Mouse (Mus musculus) forelimb bud, embryonic 11.5 days (tissue): ENCODE measurements around the gene Sox8.

Experiments
- DNase-seq: peaks from one replicate; pipeline ENCODE4 v3.0.0-alpha.2; 2012; ENCODE audit warnings: low read depth, low spot score

The Sox8 gene

DNA sequence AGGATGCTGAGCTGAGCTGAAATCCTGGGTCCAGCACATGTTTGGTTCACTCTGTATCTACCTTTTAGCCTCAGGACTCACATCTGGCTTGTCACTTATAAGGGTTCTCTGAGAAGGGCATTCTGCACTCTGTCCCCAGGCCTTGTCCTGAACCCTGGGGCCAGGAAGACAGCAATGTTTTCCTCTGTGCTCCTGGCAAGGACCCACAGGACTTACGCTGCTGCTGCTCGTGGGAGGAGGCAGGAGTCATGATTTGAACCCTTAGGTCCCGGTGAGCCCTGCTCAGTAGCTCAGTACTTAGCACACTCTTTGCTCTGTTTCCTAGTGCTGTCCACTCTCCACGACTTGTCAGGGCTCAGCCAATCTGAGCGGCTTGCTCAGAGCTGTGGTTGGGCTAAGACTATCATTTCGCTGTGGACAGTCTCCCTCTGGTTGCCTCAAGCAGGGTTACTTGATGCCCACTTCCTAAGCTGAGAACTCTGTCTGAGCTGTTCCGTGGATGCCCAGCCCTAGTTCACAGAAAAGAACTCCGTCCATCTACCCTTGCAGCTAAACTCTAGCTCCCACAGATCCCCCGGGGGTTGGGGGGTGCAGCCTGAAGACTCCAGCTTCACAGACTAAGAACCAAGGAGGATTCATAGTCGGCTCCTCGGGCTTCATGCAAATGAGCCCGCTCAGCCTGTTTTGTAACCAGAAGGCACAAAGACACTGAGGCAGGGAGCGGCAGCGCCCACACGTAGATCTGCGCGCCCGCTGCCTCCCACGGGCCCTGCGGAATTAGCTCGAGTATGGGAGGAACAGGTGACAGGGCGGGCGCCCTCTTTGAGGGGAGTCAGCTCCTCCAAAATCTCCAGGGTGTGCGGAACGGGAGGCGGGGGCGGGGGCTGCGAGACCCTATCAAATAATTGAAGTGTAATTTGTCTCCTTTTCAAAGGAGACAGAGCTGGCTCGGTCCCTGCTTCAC is 14.5 kb downstream of the Sox8 start:
- DNase-seq: no peak

DNA sequence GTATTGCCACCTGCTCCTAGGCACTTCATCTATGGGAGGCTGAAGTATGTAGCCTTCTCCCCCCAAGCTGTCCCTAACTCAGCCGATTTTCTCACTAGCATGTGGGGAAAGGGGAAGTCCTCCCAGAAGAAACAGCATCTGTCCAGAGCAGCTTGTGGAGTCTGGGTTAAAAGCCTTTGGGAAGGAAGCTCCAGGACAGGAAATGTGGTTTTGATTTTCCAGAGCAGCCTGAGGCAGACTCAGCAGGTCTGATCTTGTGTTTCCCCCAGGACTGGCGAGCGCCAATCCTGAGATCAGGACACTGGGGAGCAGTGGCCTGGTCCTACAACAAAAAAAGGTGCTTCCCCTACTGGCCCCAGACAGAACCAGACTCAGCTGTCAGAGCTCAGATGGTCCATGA is 15.3 kb downstream of the Sox8 start:
- DNase-seq: peak; percentile 69

DNA sequence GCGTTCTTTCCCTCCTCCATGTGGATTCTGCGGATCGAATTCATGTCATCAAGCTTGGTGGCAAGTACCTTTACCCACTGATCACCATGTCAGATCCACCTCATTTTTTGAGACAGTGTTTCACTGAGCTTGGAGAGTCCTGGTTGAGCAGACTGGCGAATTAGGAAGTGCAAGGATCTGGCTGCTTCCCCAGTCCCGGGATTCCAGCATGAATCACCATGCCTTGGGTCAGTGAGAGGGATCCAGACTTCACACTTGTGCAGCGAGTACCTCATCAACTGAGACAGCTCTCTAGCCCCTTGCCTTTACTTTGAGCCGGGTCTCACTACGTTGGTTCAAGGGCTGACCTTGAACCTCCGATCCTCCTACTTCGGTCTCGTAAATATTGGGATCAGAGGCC is 19.2 kb downstream of the Sox8 start:
- no peak for DNase-seq

DNA sequence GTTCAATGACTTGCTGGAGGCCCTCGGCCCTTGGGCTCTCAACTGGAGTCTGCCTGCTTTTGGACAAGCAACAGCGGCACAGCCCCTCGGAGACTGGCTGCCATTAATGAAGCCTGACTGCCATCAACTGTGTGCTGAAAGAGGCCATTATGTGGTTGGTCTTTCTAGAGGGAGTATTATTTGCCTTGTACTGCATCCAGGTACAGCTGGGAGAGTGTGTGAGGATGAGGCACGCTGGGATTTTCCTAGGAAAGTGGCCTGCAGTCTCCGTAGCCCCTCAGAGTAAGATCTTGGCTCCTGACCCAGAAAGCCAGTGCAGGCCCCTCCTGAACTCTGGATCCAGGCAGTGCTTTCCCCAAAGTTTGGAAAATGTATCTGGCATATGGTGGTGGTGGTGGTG is 20.5 kb downstream of the Sox8 start:
- no peak for DNase-seq

DNA sequence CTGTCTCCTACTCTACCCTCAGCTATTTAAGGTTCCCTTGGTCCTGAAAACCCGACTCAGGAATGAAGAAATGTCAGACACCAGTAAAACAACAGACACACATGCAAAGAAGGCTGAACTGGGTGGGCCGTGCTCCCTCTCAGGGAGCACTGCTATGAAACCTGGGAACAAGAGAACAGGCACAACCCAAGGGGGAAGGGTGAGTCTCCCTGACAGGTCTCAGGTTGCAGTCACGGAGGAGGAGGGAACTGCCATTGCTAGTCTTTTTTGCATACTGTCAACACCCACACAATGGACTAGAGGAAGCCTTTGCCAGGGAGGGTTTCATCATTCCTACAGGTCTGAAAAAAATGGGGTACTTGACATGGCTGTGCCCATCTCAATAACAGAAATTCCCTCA is 23.5 kb downstream of the Sox8 start:
- DNase-seq: no peak

DNA sequence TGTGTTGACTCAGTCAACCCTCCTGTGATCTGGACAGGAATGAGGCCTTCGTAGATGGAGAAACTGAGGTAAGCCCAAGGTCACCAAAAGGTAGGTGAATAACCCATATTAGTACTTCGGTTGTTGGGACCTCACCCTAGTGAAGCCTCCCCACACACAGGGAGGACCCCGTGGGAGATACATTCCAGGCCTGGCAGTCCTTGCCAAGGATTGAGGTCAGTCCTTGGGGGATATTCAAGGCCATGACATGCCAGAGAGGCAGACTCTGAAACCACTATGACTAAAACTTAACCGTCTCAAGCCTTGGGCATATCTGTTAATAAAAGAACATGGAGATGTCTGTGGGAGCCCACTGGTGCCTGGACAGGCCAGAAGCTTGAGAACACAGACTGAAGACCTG is 28.7 kb downstream of the Sox8 start:
- DNase-seq: no peak

DNA sequence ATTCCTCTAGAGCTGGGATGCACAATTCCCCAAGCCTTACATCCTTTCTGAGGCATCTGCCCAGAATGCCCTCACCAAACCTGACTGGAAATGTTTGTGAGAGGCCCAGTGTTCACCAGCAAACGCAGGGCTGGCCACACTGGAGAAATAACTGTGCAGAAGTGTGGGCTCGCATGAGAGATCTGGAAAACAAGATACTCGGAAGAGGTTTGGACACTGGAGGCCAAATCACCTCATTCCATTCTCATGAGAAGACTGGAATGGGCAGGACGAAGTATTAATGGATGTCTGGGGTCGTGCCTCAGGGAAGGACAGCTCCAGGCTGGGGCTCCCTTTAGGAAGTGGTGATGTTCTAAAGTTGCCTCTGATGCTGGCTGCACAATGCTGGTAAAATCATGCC is 29.8 kb downstream of the Sox8 start:
- no peak for DNase-seq

DNA sequence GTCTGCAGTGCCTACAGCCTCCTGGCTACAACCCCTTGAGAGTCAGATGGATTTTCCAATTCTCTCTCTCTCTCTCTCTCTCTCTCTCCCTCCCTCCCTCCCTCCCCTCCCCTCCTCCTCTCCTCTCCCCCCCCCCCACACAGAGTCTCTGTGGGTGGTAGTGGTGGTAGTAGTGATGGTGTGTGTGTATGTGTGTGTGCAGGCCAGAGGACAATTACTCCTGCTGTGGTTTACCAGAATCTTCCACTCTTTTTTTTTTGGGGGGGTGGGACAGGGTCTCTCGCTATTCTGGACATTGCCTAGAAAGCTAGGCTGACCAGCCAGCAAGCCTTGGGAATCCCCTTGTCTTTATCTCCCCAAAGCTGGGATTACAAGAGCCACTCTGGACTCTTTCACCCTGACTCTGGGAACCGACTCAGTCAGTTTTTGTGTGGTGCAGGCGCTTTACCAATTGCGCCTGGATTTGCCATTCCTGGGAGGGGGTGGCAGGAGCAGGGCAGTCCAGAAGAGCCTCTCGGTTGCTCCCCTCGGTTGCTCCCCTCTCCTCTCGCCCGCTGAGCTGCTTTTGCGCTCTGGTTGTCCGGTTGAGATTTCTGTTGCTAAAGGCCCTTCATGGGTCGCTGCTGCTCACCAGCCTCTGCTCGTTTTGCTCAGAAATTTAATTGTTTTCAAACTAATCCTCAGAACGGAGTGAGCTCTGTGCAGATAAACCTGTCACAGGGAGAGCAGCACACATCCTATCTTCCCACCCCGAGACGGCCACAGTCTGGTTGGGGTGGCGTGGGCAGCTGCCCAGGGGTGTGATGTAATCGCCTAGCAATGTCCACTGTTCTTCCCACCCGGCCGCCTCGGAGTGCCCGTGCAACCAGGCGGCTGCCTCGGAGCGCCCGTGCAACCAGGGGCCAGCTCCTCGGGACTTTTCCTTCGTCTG is 31.3 kb downstream of the Sox8 start:
- DNase-seq: no peak

DNA sequence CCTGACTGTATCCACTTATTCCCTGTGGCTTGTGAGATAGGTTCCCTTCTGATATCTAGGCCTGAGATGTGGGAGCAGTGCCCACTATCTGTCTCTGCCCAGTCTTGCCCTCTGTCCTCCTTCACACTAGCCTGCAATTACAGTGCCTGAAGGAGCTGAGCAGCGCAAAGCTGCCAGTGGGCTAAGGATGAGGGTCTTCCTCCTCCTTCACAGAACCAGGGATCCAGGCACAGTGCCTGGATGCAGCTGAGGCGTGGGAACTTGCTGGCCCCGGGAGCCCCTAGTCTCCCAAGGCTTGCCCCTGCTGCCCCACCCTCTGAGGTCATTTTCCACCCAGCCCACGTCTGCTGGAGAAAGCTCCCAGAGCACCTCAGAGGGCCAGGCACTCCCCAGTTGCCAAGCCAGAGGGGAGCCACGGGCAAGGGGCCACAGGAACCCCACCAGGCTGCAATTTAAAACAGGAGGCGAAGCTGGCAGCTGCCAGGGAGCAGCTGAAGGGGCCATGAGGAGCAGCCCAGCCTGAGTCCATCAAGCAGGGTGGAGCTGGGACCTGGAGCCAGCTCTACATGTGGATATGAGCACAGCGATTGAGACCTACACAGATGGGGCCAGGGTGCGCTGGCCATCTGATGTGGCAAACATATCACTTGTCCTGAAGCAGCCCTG is 40.0 kb downstream of the Sox8 start:
- DNase-seq: no peak

DNA sequence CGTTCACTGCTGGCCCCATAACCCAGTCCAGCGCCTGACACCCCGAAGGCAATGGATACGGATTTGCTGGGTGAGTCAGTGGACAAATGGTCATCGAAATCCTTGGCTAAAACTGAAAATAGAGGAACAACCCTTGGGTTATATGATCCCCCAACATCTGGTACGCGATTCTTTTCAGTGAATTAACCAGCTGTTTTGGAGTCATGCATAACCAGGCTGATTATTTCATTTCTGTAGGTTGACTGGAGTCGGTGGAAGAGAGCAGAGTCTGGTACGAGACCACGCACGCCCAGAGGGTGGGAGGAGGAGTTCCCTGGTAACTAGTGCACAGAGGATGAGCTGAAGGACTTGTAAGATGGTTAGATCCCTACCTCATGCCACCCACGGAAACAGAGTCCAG is 48.4 kb downstream of the Sox8 start:
- DNase-seq: no peak

DNA sequence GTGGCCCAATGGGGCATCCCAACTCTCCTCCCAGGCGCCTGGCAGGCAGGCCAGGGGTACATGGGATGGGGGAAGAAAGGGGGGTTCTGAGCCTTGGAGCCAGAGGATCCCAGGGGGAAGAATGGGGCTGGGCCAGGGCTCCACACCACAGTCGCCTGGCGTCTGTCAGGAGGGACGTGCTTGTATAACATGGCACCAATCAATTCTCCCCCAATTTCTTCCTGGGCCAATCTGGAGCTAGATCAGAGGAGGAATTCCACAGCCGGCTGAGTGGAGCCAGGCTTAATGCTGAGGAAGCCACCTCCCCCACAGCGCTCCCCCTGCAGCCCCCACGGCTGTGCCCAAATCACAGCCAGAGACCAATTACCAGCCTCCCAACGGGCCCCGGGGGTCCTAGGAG is 50.0 kb downstream of the Sox8 start:
- peak; percentile 25 for DNase-seq

DNA sequence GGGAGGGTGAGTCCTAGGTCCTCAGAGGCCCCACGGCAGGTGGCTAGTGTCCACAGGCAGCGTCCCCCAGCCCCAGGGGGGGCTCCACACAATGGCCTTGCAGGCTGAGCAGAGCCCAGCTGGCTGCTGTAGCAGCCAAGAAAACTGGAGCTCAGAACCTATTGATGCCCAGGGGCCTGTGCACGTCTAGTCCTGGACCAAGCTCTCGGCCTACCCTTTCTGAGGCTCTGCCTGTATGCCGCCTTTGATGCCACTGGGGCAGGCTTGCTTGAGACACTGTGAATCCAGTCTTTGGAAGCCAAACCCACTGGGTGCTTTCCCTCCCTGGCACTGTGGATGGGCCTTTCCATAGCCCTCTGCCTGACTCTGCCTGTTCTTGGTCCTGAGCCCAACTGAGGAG is 51.0 kb downstream of the Sox8 start:
- DNase-seq: no peak

DNA sequence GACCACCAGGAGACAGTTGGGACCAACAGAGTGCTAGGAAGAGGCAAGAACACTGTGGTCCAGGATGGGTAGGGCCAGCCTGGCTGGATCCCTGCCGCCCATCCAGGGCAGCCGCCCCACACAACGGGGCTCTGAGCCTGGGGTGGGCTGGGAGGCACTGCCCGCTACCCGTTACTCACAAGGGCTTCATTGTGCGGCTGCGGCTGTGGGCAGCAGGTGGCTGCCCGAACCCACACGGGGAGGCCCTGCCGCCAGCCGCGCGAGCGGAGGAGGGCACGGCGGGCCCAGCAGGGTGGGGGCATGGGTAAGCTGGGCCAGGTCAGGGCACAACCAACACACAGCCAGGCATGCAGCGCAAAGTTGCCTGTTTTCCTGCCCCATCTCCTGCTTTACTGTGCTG is 52.3 kb downstream of the Sox8 start:
- no peak for DNase-seq

DNA sequence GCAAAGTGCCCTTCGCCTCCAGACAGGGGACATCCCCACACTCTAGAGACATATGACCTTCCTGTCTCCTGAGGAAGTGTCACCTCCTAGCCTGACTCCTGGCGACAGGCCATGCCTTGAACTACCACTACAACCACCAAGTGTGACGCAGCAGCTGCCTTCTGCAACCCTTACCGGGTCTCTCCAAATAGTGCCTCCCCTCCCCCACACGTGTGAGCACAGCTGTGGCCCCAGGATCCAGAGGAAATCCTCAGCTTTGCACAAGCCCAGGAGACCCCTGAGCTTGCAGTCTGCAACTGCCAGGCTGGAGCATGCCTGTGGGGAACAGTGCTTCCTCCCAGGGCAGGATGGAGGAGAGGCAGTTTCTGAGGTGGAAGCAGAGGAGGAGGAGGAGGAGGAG is 54.2 kb downstream of the Sox8 start:
- no peak for DNase-seq
